Mouse (Mus musculus): ENCODE results near the gene Nudt16l1.

DNA sequence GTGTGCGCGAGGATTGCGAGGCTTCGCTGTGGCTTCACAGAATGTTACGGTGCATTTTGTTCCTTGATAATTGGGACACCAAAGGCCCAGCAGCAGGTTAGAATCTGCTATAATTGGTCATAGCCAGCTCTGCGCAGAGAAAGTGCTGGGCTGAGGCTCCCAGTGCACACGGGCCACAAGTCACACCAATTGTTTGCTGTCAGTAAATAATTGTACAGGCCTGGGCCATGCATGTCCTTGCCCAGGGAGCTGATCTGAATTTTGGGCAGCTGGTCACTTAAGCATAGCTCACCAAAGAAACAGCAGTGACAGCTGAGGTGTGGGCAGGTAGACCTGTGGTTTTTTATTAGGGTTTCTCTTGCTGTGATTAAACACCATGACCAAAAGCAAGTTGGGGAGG lies 10.6 kb upstream of the Nudt16l1 start:
- TF ChIP-seq CHD2 (IDR thresholded peaks at IDR 0.05; ENCODE audit: low read depth, low read length), result no peak
- TF ChIP-seq ZC3H11A (IDR thresholded peaks at IDR 0.05; ENCODE audit: borderline replicate concordance, low read depth, low read length), result no peak
- no peak for TF ChIP-seq MAFK (IDR thresholded peaks at IDR 0.05; ENCODE audit: insufficient read depth, low read depth, low read length)
- TF ChIP-seq ZNF384 (IDR thresholded peaks at IDR 0.05; ENCODE audit: low read depth, low read length), result no peak
- TF ChIP-seq HCFC1 (IDR thresholded peaks at IDR 0.05; ENCODE audit: borderline replicate concordance, insufficient read depth, low read length), result no peak

All from ES-E14 (cell line).